Mouse (Mus musculus) heart, postnatal 4 days (tissue): ENCODE results near the gene Zfp3. TPM values are rescaled to one million over a fixed set of nuclear protein-coding genes. Genes with fewer than 3 reads are reported as not detected.
A peak's percentile ranks its signal among the peaks of the same experiment; 100 is the strongest.

ENCODE experiments used
- DNase-seq: peaks from one replicate; pipeline ENCODE4 v3.0.0; 2021
- total RNA-seq, 2 experiments: library from RNA; stranded (reverse); gene quantifications; 2 replicates each; pipeline ENCODE4 v1.2.3; 2021

The Zfp3 gene
- 10 to 100 TPM; 11.8 to 12.1 TPM for total RNA-seq

- DNase-seq = peak; percentile 82
Observed at GRCm38 (mm10) chr11:70763936-70764808, at the start of gene Zfp3. Zfp3 (plus strand) TSS chr11:70764209.

- DNase-seq = no peak
Observed at GRCm38 (mm10) chr11:70715832-70716231, 48.2 kb upstream of the Zfp3 start.

GRCm38 (mm10) chr11:70718481-70718880 lies 45.5 kb upstream of the Zfp3 start:
- DNase-seq = no peak

- no peak for DNase-seq
Observed at GRCm38 (mm10) chr11:70720567-70720966, 43.4 kb upstream of the Zfp3 start.

- DNase-seq = no peak
Observed at GRCm38 (mm10) chr11:70721072-70721471, 42.9 kb upstream of the Zfp3 start.

- DNase-seq = no peak
Observed at GRCm38 (mm10) chr11:70724706-70725105, 39.3 kb upstream of the Zfp3 start.

GRCm38 (mm10) chr11:70726585-70726984 lies 37.4 kb upstream of the Zfp3 start:
- no peak for DNase-seq

- no peak for DNase-seq
Observed at GRCm38 (mm10) chr11:70727385-70727784, 36.6 kb upstream of the Zfp3 start.

GRCm38 (mm10) chr11:70730427-70731038 lies 33.5 kb upstream of the Zfp3 start:
- DNase-seq = no peak

GRCm38 (mm10) chr11:70731178-70731577 lies 32.8 kb upstream of the Zfp3 start:
- DNase-seq = no peak

GRCm38 (mm10) chr11:70733256-70733655 lies 30.8 kb upstream of the Zfp3 start:
- DNase-seq = no peak

GRCm38 (mm10) chr11:70737749-70738148 lies 26.3 kb upstream of the Zfp3 start:
- DNase-seq = no peak

- no peak for DNase-seq
Observed at GRCm38 (mm10) chr11:70741603-70742002, 22.4 kb upstream of the Zfp3 start.

- no peak for DNase-seq
Observed at GRCm38 (mm10) chr11:70742117-70742516, 21.9 kb upstream of the Zfp3 start.

- DNase-seq = no peak
Observed at GRCm38 (mm10) chr11:70742581-70743459, 21.2 kb upstream of the Zfp3 start.

GRCm38 (mm10) chr11:70745636-70746035 lies 18.4 kb upstream of the Zfp3 start:
- DNase-seq = no peak

GRCm38 (mm10) chr11:70747876-70748545 lies 16.0 kb upstream of the Zfp3 start:
- DNase-seq = no peak

- no peak for DNase-seq
Observed at GRCm38 (mm10) chr11:70752337-70753017, 11.5 kb upstream of the Zfp3 start.

GRCm38 (mm10) chr11:70753146-70753545 lies 10.9 kb upstream of the Zfp3 start:
- DNase-seq = no peak

- no peak for DNase-seq
Observed at GRCm38 (mm10) chr11:70754476-70754875, 9.5 kb upstream of the Zfp3 start.

- no peak for DNase-seq
Observed at GRCm38 (mm10) chr11:70754958-70755357, 9.1 kb upstream of the Zfp3 start.

GRCm38 (mm10) chr11:70755645-70756044 lies 8.4 kb upstream of the Zfp3 start:
- DNase-seq = peak; percentile 87
